Mouse (Mus musculus) midbrain, embryonic 13.5 days (tissue): ENCODE results near the gene Crocc. TPM values are rescaled to one million over a fixed set of nuclear protein-coding genes. Genes with fewer than 3 reads are reported as not detected.

Experiments used
- ATAC-seq: fragments of 200-750 bp; cut with Nextera tagmentation; 2 replicates; pipeline ENCODE4 v1.8.0; 2017; ENCODE audit warnings: mild to moderate bottlenecking, moderate TSS enrichment, moderate library complexity
- H3K27ac ChIP-seq: fragments of 300-500 bp; sonication (generic); 2 replicates; pipeline ENCODE4 v1.5.1; 2015; ENCODE audit warnings: inconsistent platforms, mild to moderate bottlenecking, moderate library complexity
- H3K27me3 ChIP-seq: fragments of 300-500 bp; sonication (generic); 2 replicates; pipeline ENCODE4 v1.6.1; 2015; ENCODE audit warnings: mild to moderate bottlenecking, inconsistent platforms
- H3K36me3 ChIP-seq: fragments of 300-500 bp; sonication (generic); 2 replicates; pipeline ENCODE4 v1.6.1; 2015; ENCODE audit warnings: mild to moderate bottlenecking, inconsistent platforms
- H3K4me1 ChIP-seq: fragments of 300-500 bp; sonication (generic); replicated peaks from 2 replicates; pipeline ENCODE4 v1.6.1; 2015; ENCODE audit warnings: inconsistent platforms
- H3K4me2 ChIP-seq: fragments of 300-500 bp; sonication (generic); replicated peaks from 2 replicates; pipeline ENCODE4 v1.6.1; 2015; ENCODE audit warnings: moderate library complexity, mild to moderate bottlenecking, inconsistent platforms
- H3K4me3 ChIP-seq: fragments of 300-500 bp; sonication (generic); replicated peaks from 2 replicates; pipeline ENCODE4 v1.5.1; 2015; ENCODE audit warnings: mild to moderate bottlenecking, inconsistent platforms
- H3K9ac ChIP-seq: fragments of 300-500 bp; sonication (generic); replicated peaks from 2 replicates; pipeline ENCODE4 v1.6.1; 2015; ENCODE audit warnings: mild to moderate bottlenecking, inconsistent platforms
- H3K9me3 ChIP-seq: fragments of 300-500 bp; sonication (generic); 2 replicates; pipeline ENCODE4 v1.6.1; 2016; ENCODE audit warnings: mild to moderate bottlenecking, inconsistent platforms
- WGBS: fragments of 180-500 bp; shearing (Covaris S2); methylation state at CpG from one replicate; pipeline ENCODE4 v1.1.7; 2015; 5-methylcytosine and 5-hydroxymethylcytosine counted together
- polyA plus RNA-seq: library from polyadenylated mRNA; unstranded; fragments of >200 nt; fragmentation: Nextera tagmentation; extraction: Ambion mirVana; gene quantifications from 2 replicates; pipeline ENCODE4 v1.2.1, GENCODE M21; 2015

Crocc gene
- 6.8 and 8.8 TPM in 2 replicates for polyA plus RNA-seq

GRCm38 (mm10) chr4:141060426-141061301 is at the start of gene Crocc:
Gene Crocc (minus strand): TSS chr4:141060550.
- peak within 1 kb of the TSS; percentile 94 for H3K27ac ChIP-seq
- no peaks in the 10 kb centered on the region for H3K27me3 ChIP-seq
- WGBS, result under 1% methylated on average over 66 of the region's 77 CpGs
- peaks cover 25% of the 10 kb centered on the region for H3K4me1 ChIP-seq
- H3K9me3 ChIP-seq, result no peaks in the 10 kb centered on the region
- peaks cover 21% of the 10 kb centered on the region for H3K36me3 ChIP-seq
- ATAC-seq, result peak; percentile 92
- peak within 1 kb of the TSS; percentile 84 for H3K9ac ChIP-seq
- peak within 1 kb of the TSS; percentile 87 for H3K4me2 ChIP-seq
- peak within 1 kb of the TSS; percentile 60 for H3K4me3 ChIP-seq

- H3K9me3 ChIP-seq, result 0 out of 2 replicates have a peak, but pooled peaks cover 2% of the 10 kb centered on the region
- no peak overlapping the region for H3K27ac ChIP-seq
- no peaks in the 10 kb centered on the region for H3K27me3 ChIP-seq
- no peak overlapping the region for H3K4me3 ChIP-seq
- no peak overlapping the region for H3K4me2 ChIP-seq
- no peak for ATAC-seq
- WGBS, result 62% methylated on average over 10 of the region's 10 CpGs
- H3K4me1 ChIP-seq, result no peaks in the 10 kb centered on the region
- H3K36me3 ChIP-seq, result peaks cover 38% of the 10 kb centered on the region
- no peak overlapping the region for H3K9ac ChIP-seq
Measured at GRCm38 (mm10) chr4:141108196-141108732, 47.9 kb upstream of the Crocc start.

- Histone ChIP-seq H3K4me1 (no peaks in the 10 kb centered on the region), H3K9me3 (0 out of 2 replicates have a peak, but pooled peaks cover 2% of the 10 kb centered on the region), H3K27ac (no peak overlapping the region), H3K36me3 (peaks cover 23% of the 10 kb centered on the region), H3K9ac (no peak overlapping the region), H3K27me3 (no peaks in the 10 kb centered on the region), H3K4me2 (no peak overlapping the region), H3K4me3 (no peak overlapping the region)
- 79% methylated on average over 16 of the region's 16 CpGs for WGBS
- no peak for ATAC-seq
Measured at GRCm38 (mm10) chr4:141106526-141107183, 46.3 kb upstream of the Crocc start.

- no peak overlapping the region for H3K9ac ChIP-seq
- H3K27me3 ChIP-seq, result no peaks in the 10 kb centered on the region
- ATAC-seq, result no peak
- H3K36me3 ChIP-seq, result no peaks in the 10 kb centered on the region
- H3K27ac ChIP-seq, result no peak overlapping the region
- H3K4me2 ChIP-seq, result no peak overlapping the region
- no peak overlapping the region for H3K4me3 ChIP-seq
- H3K9me3 ChIP-seq, result no peaks in the 10 kb centered on the region
- peaks cover under 1% of the 10 kb centered on the region; the same call in 1 of the 2 replicates for H3K4me1 ChIP-seq
- 63% methylated on average over 6 of the region's 6 CpGs for WGBS
Measured at GRCm38 (mm10) chr4:141101855-141102254, 41.5 kb upstream of the Crocc start.

- Histone ChIP-seq H3K9me3 (no peaks in the 10 kb centered on the region), H3K27me3 (no peaks in the 10 kb centered on the region), H3K27ac (no peak overlapping the region), H3K4me3 (no peak overlapping the region), H3K36me3 (no peaks in the 10 kb centered on the region), H3K4me2 (no peak overlapping the region), H3K4me1 (peaks cover 3% of the 10 kb centered on the region; the same call in 1 of the 2 replicates), H3K9ac (no peak overlapping the region)
- WGBS, result 90% methylated on average over 9 of the region's 9 CpGs
- no peak for ATAC-seq
Measured at GRCm38 (mm10) chr4:141101291-141101690, 40.9 kb upstream of the Crocc start.

- H3K9me3 ChIP-seq, result no peaks in the 10 kb centered on the region
- 82% methylated on average over 5 of the region's 5 CpGs for WGBS
- ATAC-seq, result no peak
- peaks cover 3% of the 10 kb centered on the region; the same call in 1 of the 2 replicates for H3K4me1 ChIP-seq
- no peaks in the 10 kb centered on the region for H3K27me3 ChIP-seq
- H3K9ac ChIP-seq, result no peak overlapping the region
- no peak overlapping the region for H3K4me2 ChIP-seq
- H3K36me3 ChIP-seq, result no peaks in the 10 kb centered on the region
- H3K4me3 ChIP-seq, result no peak overlapping the region
- H3K27ac ChIP-seq, result no peak overlapping the region
Measured at GRCm38 (mm10) chr4:141099956-141100355, 39.6 kb upstream of the Crocc start.

- Histone ChIP-seq H3K4me3 (no peak overlapping the region), H3K4me2 (no peak overlapping the region), H3K9ac (no peak overlapping the region), H3K9me3 (no peaks in the 10 kb centered on the region), H3K27me3 (no peaks in the 10 kb centered on the region), H3K36me3 (no peaks in the 10 kb centered on the region), H3K27ac (no peak overlapping the region), H3K4me1 (peaks cover 3% of the 10 kb centered on the region; the same call in 1 of the 2 replicates)
- WGBS, result 80% methylated on average over 4 of the region's 4 CpGs
- no peak for ATAC-seq
Measured at GRCm38 (mm10) chr4:141098935-141099334, 38.6 kb upstream of the Crocc start.

GRCm38 (mm10) chr4:141096710-141097109 is 36.4 kb upstream of the Crocc start:
- H3K4me3 ChIP-seq, result no peak overlapping the region
- H3K36me3 ChIP-seq, result no peaks in the 10 kb centered on the region
- no peak overlapping the region for H3K4me2 ChIP-seq
- H3K27me3 ChIP-seq, result no peaks in the 10 kb centered on the region
- H3K9me3 ChIP-seq, result no peaks in the 10 kb centered on the region
- 15% methylated on average over 9 of the region's 9 CpGs for WGBS
- no peak overlapping the region for H3K27ac ChIP-seq
- peaks cover 3% of the 10 kb centered on the region; the same call in 1 of the 2 replicates for H3K4me1 ChIP-seq
- no peak overlapping the region for H3K9ac ChIP-seq
- no peak for ATAC-seq

GRCm38 (mm10) chr4:141095016-141095415 is 34.7 kb upstream of the Crocc start:
- ATAC-seq, result no peak
- WGBS, result 75% methylated on average over 10 of the region's 10 CpGs
- H3K27ac ChIP-seq, result no peak overlapping the region

GRCm38 (mm10) chr4:141088714-141089113 is 28.4 kb upstream of the Crocc start:
- whole genome bisulfite sequencing, result 71% methylated on average over 9 of the region's 9 CpGs

More at GRCm38 (mm10) chr4:141095016-141095415, 34.7 kb upstream of the Crocc start:
- Histone ChIP-seq H3K9me3 (no peaks in the 10 kb centered on the region), H3K4me3 (no peak overlapping the region), H3K27me3 (no peaks in the 10 kb centered on the region), H3K9ac (no peak overlapping the region), H3K4me2 (no peak overlapping the region), H3K4me1 (peaks cover 3% of the 10 kb centered on the region; the same call in 1 of the 2 replicates), H3K36me3 (no peaks in the 10 kb centered on the region)

GRCm38 (mm10) chr4:141088033-141088432 is 27.7 kb upstream of the Crocc start, which contains the start of gene Spata21:
Gene Spata21 (plus strand): TSS chr4:141088333.
- H3K9me3 ChIP-seq, result no peaks in the 10 kb centered on the region
- H3K9ac ChIP-seq, result 0 out of 2 replicates have a peak within 1 kb of the TSS, but pooled peaks have one; percentile 14
- WGBS, result 80% methylated on average over 6 of the region's 6 CpGs
- no peaks in the 10 kb centered on the region for H3K4me1 ChIP-seq
- no peak within 1 kb of the TSS for H3K4me2 ChIP-seq
- H3K4me3 ChIP-seq, result no peak within 1 kb of the TSS
- ATAC-seq, result no peak
- H3K27me3 ChIP-seq, result no peaks in the 10 kb centered on the region
- H3K27ac ChIP-seq, result no peak within 1 kb of the TSS
- no peaks in the 10 kb centered on the region for H3K36me3 ChIP-seq

More at GRCm38 (mm10) chr4:141088714-141089113, 28.4 kb upstream of the Crocc start:
- no peak for ATAC-seq
- Histone ChIP-seq H3K27me3 (no peaks in the 10 kb centered on the region), H3K36me3 (no peaks in the 10 kb centered on the region), H3K9me3 (no peaks in the 10 kb centered on the region), H3K9ac (0 out of 2 replicates have a peak overlapping the region, but pooled peaks have one; percentile 14), H3K4me1 (no peaks in the 10 kb centered on the region), H3K4me3 (no peak overlapping the region), H3K27ac (no peak overlapping the region), H3K4me2 (no peak overlapping the region)
